Mouse (Mus musculus): ENCODE measurements at regions not wholly inside any gene's neighbourhood (a gene's known extent, or its start where the extent isn't known, plus 50 kb on each side); places are given as distances from the start of the nearest gene placed in this dataset.

- H3K4me3 ChIP-seq (replicated peaks; ENCODE audit: control insufficient read depth, low read depth, low read length) = no peak overlapping the region
- peaks cover 3% of the 10 kb centered on the region for H3K4me1 ChIP-seq (ENCODE audit: control insufficient read depth, insufficient read depth, low read length)
- TF ChIP-seq POLR2A (IDR thresholded peaks at IDR 0.05; ENCODE audit: borderline replicate concordance, control insufficient read depth, low read depth, low read length) (no peak), CTCF (IDR thresholded peaks at IDR 0.05; ENCODE audit: control insufficient read depth, insufficient read depth, low read length) (no peak)
- WGBS = 81% methylated on average over 4 of the region's 4 CpGs
- no peak overlapping the region for H3K27ac ChIP-seq (ENCODE audit: control insufficient read depth, insufficient read depth, low read depth, low read length, poor library complexity)
Measured at GRCm38 (mm10) chr2:103143985-103144384, 70.5 kb downstream of the Apip start.

GRCm38 (mm10) chr2:103144420-103144819 lies 70.9 kb downstream of the Apip start:
- WGBS = 87% methylated on average over 7 of the region's 7 CpGs

GRCm38 (mm10) chr2:103145058-103145457 lies 71.6 kb downstream of the Apip start:
- H3K27ac ChIP-seq (ENCODE audit: control insufficient read depth, insufficient read depth, low read depth, low read length, poor library complexity) = no peak overlapping the region
- no peak for TF ChIP-seq POLR2A (IDR thresholded peaks at IDR 0.05; ENCODE audit: borderline replicate concordance, control insufficient read depth, low read depth, low read length)
- no peak for TF ChIP-seq CTCF (IDR thresholded peaks at IDR 0.05; ENCODE audit: control insufficient read depth, insufficient read depth, low read length)
- WGBS = 1% methylated on average over 3 of the region's 3 CpGs

More at GRCm38 (mm10) chr2:103144420-103144819, 70.9 kb downstream of the Apip start:
- H3K4me3 ChIP-seq (replicated peaks; ENCODE audit: control insufficient read depth, low read depth, low read length) = no peak overlapping the region
- H3K4me1 ChIP-seq (ENCODE audit: control insufficient read depth, insufficient read depth, low read length) = peaks cover 3% of the 10 kb centered on the region
- H3K27ac ChIP-seq (ENCODE audit: control insufficient read depth, insufficient read depth, low read depth, low read length, poor library complexity) = no peak overlapping the region
- TF ChIP-seq CTCF (IDR thresholded peaks at IDR 0.05; ENCODE audit: control insufficient read depth, insufficient read depth, low read length) (no peak), POLR2A (IDR thresholded peaks at IDR 0.05; ENCODE audit: borderline replicate concordance, control insufficient read depth, low read depth, low read length) (no peak)

GRCm38 (mm10) chr2:103146132-103146531 lies 72.7 kb downstream of the Apip start:
- no peak overlapping the region for H3K4me3 ChIP-seq (replicated peaks; ENCODE audit: control insufficient read depth, low read depth, low read length)
- TF ChIP-seq POLR2A (IDR thresholded peaks at IDR 0.05; ENCODE audit: borderline replicate concordance, control insufficient read depth, low read depth, low read length) (no peak), CTCF (IDR thresholded peaks at IDR 0.05; ENCODE audit: control insufficient read depth, insufficient read depth, low read length) (no peak)
- 6% methylated on average over 7 of the region's 7 CpGs for WGBS
- H3K27ac ChIP-seq (ENCODE audit: control insufficient read depth, insufficient read depth, low read depth, low read length, poor library complexity) = peak overlapping the region; percentile 35; the same call in 1 of the 2 replicates
- H3K4me1 ChIP-seq (ENCODE audit: control insufficient read depth, insufficient read depth, low read length) = peaks cover 3% of the 10 kb centered on the region

More at GRCm38 (mm10) chr2:103145058-103145457, 71.6 kb downstream of the Apip start:
- Histone ChIP-seq H3K4me3 (replicated peaks; ENCODE audit: control insufficient read depth, low read depth, low read length) (no peak overlapping the region), H3K4me1 (ENCODE audit: control insufficient read depth, insufficient read depth, low read length) (peaks cover 3% of the 10 kb centered on the region)

- H3K4me1 ChIP-seq (ENCODE audit: control insufficient read depth, insufficient read depth, low read length) = no peaks in the 10 kb centered on the region
- 79% methylated on average over 1 of the region's 1 CpGs for WGBS
- no peak for TF ChIP-seq POLR2A (IDR thresholded peaks at IDR 0.05; ENCODE audit: borderline replicate concordance, control insufficient read depth, low read depth, low read length)
- no peak for TF ChIP-seq CTCF (IDR thresholded peaks at IDR 0.05; ENCODE audit: control insufficient read depth, insufficient read depth, low read length)
- H3K27ac ChIP-seq (ENCODE audit: control insufficient read depth, insufficient read depth, low read depth, low read length, poor library complexity) = no peak overlapping the region
- no peak overlapping the region for H3K4me3 ChIP-seq (replicated peaks; ENCODE audit: control insufficient read depth, low read depth, low read length)
Measured at GRCm38 (mm10) chr2:103153261-103153660, 79.8 kb downstream of the Apip start.

GRCm38 (mm10) chr2:103167741-103168140 lies 94.3 kb downstream of the Apip start:
- no peak overlapping the region for H3K27ac ChIP-seq (ENCODE audit: control insufficient read depth, insufficient read depth, low read depth, low read length, poor library complexity)
- TF ChIP-seq POLR2A (IDR thresholded peaks at IDR 0.05; ENCODE audit: borderline replicate concordance, control insufficient read depth, low read depth, low read length) (no peak), CTCF (IDR thresholded peaks at IDR 0.05; ENCODE audit: control insufficient read depth, insufficient read depth, low read length) (no peak)
- no peaks in the 10 kb centered on the region for H3K4me1 ChIP-seq (ENCODE audit: control insufficient read depth, insufficient read depth, low read length)
- 42% methylated on average over 2 of the region's 2 CpGs for WGBS
- H3K4me3 ChIP-seq (replicated peaks; ENCODE audit: control insufficient read depth, low read depth, low read length) = no peak overlapping the region

GRCm38 (mm10) chr2:103168266-103168665 lies 94.8 kb downstream of the Apip start:
- no peak for TF ChIP-seq CTCF (IDR thresholded peaks at IDR 0.05; ENCODE audit: control insufficient read depth, insufficient read depth, low read length)
- no peak for TF ChIP-seq POLR2A (IDR thresholded peaks at IDR 0.05; ENCODE audit: borderline replicate concordance, control insufficient read depth, low read depth, low read length)
- no peak overlapping the region for H3K4me3 ChIP-seq (replicated peaks; ENCODE audit: control insufficient read depth, low read depth, low read length)

GRCm38 (mm10) chr2:103177361-103177760 lies 103.9 kb downstream of the Apip start:
- TF ChIP-seq CTCF (IDR thresholded peaks at IDR 0.05; ENCODE audit: control insufficient read depth, insufficient read depth, low read length) = no peak
- TF ChIP-seq POLR2A (IDR thresholded peaks at IDR 0.05; ENCODE audit: borderline replicate concordance, control insufficient read depth, low read depth, low read length) = no peak
- H3K27ac ChIP-seq (ENCODE audit: control insufficient read depth, insufficient read depth, low read depth, low read length, poor library complexity) = no peak overlapping the region
- no peak overlapping the region for H3K4me3 ChIP-seq (replicated peaks; ENCODE audit: control insufficient read depth, low read depth, low read length)
- no peaks in the 10 kb centered on the region for H3K4me1 ChIP-seq (ENCODE audit: control insufficient read depth, insufficient read depth, low read length)
- WGBS = 82% methylated on average over 2 of the region's 2 CpGs

More at GRCm38 (mm10) chr2:103168266-103168665, 94.8 kb downstream of the Apip start:
- Histone ChIP-seq H3K27ac (ENCODE audit: control insufficient read depth, insufficient read depth, low read depth, low read length, poor library complexity) (no peak overlapping the region), H3K4me1 (ENCODE audit: control insufficient read depth, insufficient read depth, low read length) (no peaks in the 10 kb centered on the region)
